Mouse (Mus musculus) spleen, postnatal 14 days (tissue): Measurements from ENCODE around the gene Elk3.

Experiments
- DNase-seq, 2 experiments: peaks; one replicate each; pipeline ENCODE4 v3.0.0; 2021 to 2022; ENCODE audit warnings: low spot score in 2 of 2

The Elk3 gene

GRCm38 (mm10) chr10:93331543-93331942 lies 20.6 kb upstream of the Elk3 start:
- no peak for DNase-seq

DNA sequence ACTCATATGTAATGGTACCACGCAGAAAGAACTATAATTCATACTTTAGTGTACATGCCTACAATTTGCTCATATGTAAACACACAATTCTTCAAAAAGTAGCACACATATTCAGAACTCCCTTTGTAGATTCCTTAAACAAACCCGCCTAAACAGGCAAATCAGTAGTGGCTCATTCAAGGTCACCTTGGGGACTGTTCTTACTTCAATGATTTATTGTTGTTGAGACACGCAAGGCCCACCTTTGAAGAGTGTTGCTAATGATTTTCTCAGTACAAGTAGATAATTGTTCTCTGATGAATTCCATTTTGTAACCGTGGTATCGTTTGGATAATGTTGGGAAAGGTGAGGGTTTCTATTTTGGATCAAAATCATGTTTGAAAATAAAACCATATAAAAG lies 17.4 kb upstream of the Elk3 start:
- no peak for DNase-seq

- DNase-seq, result no peak
Measured at GRCm38 (mm10) chr10:93327187-93327586, 16.3 kb upstream of the Elk3 start.

GRCm38 (mm10) chr10:93326741-93327100 lies 15.8 kb upstream of the Elk3 start:
- no peak for DNase-seq

DNA sequence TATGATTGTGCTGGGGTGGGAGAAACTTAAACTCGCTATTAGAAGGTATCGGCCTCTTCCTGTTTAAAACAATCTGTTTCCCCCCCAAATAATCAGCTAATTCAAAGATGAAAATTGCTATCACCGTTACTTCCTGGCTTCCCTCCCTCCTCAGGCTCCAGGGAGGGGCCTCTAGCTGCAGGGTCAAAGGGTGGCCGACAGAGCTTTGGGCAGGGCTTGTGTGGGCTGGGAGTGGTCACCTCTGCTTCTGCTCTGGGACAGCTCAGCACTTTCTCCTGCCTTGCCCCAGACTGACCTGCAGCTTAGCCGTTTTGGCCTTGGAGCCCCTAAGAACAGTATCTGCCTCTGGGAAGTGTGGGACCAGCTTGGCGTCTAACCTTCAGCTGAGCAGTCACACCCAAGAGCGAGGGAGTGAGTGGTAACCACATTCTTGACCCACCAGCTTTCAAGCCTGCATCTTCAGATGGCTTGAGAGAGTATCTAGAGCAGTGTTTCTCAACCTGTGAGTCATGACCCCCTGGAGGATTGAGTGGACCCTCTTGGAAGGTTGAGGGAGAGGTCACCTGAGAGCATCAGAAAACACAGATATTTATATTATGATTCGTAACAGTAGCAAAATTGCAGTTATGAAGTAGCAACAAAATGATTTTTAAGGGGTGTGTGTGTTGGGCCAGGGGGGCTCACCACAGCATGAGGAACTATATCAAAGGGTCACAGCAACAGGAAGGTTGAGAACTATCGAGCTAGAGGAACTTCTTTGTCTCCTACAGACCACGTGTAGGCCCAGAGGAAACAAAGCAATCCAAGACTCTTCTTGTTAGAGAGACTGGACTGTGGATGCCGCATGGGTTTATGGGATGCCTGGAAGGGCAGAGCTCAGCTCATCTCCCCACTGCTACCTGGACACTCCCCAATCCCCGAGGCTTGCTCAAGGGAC lies 15.1 kb upstream of the Elk3 start:
- no peak for DNase-seq

GRCm38 (mm10) chr10:93325369-93325768 lies 14.4 kb upstream of the Elk3 start:
- no peak for DNase-seq

DNA sequence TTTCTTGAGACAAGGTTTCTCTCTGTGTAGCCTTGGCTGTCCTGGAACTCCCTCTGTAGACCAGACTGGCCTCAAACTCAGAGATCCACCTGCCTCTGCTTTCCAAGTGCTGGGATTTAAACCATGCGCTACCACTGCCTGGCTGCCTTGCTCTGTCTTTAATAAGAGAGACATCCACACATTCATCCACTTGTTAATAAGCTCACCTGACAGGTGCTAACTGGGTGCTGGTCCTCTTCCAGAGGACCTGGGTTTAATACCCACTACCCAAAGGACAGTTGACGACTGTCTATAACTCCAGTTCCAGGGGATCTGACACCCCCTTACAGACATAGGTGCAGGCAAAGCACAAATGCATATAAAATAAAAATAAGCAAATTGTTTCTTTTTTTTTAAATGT lies 13.5 kb upstream of the Elk3 start:
- no peak for DNase-seq

GRCm38 (mm10) chr10:93323659-93324058 lies 12.7 kb upstream of the Elk3 start:
- no peak for DNase-seq

DNA sequence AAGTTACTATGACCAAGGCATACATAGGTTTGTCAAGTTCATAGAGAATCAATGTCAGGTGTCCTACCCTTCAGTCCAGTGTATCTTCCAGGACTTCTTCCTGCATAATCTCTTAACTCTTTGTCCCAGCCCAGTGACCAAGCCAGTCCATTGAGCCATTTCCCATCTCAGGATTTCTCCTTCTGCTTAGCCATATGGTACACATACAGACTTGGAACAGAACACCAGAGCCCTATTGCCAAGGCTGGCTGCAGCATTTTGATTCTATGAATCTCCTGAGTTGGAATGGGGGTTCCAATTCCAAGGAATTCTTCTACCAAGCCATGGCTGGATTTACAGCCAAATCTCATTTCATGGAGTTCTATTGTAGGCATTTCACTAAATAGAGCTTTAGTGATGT lies 10.8 kb upstream of the Elk3 start:
- no peak for DNase-seq

GRCm38 (mm10) chr10:93320148-93320547 lies 9.2 kb upstream of the Elk3 start:
- DNase-seq, result no peak

GRCm38 (mm10) chr10:93319526-93320063 lies 8.7 kb upstream of the Elk3 start:
- no peak for DNase-seq

DNA sequence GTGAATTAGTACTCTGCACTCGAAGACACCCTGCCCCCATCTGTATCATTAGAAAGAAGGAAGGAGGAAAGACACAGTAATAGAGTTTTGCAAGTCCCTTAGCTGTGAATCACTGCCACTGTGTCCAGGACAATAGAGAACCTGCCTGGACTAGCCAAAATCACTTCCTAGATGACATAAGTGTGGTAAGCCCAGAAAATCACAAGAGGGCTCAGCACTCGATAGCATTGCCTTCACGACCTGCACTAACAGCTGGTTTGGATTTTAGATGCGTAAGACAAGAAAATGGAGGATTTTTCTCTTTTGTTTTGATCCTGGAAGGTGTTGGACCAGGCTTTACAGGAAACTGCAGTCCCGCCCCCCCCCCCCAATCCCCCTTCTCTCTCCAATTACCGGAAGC lies 6.0 kb upstream of the Elk3 start:
- no peak for DNase-seq

GRCm38 (mm10) chr10:93311576-93311975 lies 641 bp upstream of the Elk3 start:
- no peak for DNase-seq

GRCm38 (mm10) chr10:93309934-93310621 lies 857 bp downstream of the Elk3 start:
- DNase-seq, result peak; percentile 16 to 54

DNA sequence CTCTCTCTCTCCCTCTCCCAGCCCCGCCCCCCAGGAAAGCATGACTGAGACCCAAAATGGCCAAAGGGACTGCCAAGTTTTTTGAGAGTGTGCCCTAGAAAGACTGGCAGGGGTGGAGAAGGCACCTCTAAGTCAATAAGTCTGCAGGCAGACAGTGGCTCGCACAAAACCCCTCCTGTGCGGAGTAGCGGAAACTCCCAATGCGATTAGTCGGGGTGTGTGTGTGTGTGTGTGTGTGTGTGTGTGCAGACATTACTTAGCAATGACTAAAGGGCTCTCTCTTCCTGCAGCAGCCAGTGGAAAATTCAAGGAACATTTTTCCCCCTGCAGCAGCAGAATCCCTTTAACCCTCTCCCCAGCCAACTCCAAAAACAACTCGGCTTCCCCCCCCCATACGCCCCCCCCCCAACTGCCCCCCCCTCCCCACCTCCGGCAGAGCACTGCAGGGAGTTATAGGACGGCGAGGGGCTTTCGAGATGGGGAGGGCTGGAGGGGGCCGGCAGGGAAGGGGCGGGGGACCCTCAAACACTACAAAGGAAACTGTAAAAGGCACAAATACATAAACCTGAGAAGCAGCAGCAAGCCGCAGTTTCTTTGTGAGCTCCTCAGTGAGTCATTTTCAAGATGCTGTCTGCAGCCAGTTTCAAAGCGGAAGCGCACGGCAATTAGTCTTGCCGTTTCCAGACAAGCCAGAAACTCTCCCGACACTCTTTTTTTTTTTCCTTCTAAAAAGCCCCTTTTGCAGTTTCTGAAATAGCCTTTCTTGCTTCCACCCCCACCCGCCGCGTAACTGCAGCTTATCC lies 1.6 kb downstream of the Elk3 start:
- no peak for DNase-seq

GRCm38 (mm10) chr10:93306367-93306766 lies 4.6 kb downstream of the Elk3 start:
- no peak for DNase-seq

GRCm38 (mm10) chr10:93305946-93306345 lies 5.0 kb downstream of the Elk3 start:
- no peak for DNase-seq

DNA sequence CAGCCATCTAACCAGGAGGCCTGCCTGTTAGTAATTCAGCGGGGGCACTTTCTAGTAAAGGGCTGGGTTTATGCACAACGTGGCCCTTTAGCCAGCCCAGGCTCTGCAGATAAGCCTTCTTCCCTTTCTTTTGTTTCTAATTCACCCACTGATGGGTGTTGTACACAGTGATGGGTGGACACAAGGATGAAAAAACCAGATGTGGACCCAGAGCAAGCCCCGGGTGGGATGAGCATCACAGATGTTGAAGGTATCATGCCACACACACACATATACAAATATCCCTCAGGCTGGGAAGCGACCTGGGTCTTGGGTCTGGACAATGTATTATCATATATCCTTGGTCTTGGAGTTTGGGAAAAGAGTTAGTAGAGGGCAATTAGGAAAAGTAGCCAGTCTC lies 7.7 kb downstream of the Elk3 start:
- no peak for DNase-seq

- no peak for DNase-seq
Measured at GRCm38 (mm10) chr10:93301831-93302230, 9.1 kb downstream of the Elk3 start.

- DNase-seq, result no peak
Measured at GRCm38 (mm10) chr10:93298208-93298607, 12.7 kb downstream of the Elk3 start.

- DNase-seq, result no peak
Measured at GRCm38 (mm10) chr10:93297774-93298173, 13.2 kb downstream of the Elk3 start.
